Comparison of ENCODE assay signal across 8 mouse cellular contexts in the genomic region with DNA sequence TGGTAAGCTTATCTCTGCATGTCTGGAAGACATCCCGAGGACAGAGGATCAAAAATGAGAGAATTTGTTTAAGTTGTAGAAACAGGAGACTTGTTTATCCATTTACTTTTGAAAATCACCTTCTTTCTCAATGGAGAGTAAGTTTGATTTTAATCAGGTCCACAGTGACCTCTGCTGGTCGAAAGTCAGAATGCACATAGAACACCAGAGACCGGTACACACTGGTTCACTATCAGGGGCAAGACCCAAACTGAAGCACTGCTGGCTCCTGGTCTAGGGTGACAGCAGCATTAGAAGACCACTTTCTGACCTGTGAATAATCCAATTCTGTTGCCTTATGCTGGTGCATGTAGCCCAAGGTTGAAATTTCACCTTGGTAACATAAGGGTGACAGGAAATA. TPM values are rescaled to one million over a fixed set of nuclear protein-coding genes. Genes with fewer than 3 reads are reported as not detected.
DNase-seq lines count a peak whose midpoint lies in the region; ATAC-seq lines count a peak whose summit lies in the region.

No protein-coding gene starts in this region.

- H3K4me2 ChIP-seq in limb, embryonic 11.5 days (ENCODE audit: low read depth, severe bottlenecking), result no peak overlapping the region
- H3K4me2 ChIP-seq in neural tube, embryonic 11.5 days (ENCODE audit: low read depth), result no peak overlapping the region

- H3K9ac ChIP-seq in limb, embryonic 11.5 days (ENCODE audit: low read length), result no peak overlapping the region
- H3K9ac ChIP-seq in neural tube, embryonic 11.5 days (ENCODE audit: low read length), result no peak overlapping the region

- DNase-seq in B cell, adult 2 months, result peak; percentile 67 to 70
- peak; percentile 26 for DNase-seq in WW6 (ENCODE audit: low read depth, low spot score)
- peak; percentile 89 to 94 for DNase-seq in cerebellum, postnatal 10 days
- DNase-seq in frontal cortex, postnatal 36 days (ENCODE audit: low spot score in 2 of 2), result peak; percentile 73 to 83
- peak; percentile 39 to 77 for DNase-seq in kidney, adult 8-10 months
- DNase-seq in limb, embryonic 11.5 days (ENCODE audit: low spot score), result peak; percentile 92
- DNase-seq in neural tube, embryonic 11.5 days (ENCODE audit: low spot score), result peak; percentile 77
- DNase-seq in testis, postnatal 14 days (ENCODE audit: low spot score), result peak; percentile 40

- 5% methylated on average over 3 of the region's 3 CpGs for WGBS in limb, embryonic 11.5 days
- 2% methylated on average over 3 of the region's 3 CpGs for WGBS in neural tube, embryonic 11.5 days

- H3K36me3 ChIP-seq in limb, embryonic 11.5 days (ENCODE audit: control insufficient read depth, insufficient read depth, low read length), result no peaks in the 10 kb centered on the region
- H3K36me3 ChIP-seq in neural tube, embryonic 11.5 days (ENCODE audit: control insufficient read depth, insufficient read depth, low read length), result no peaks in the 10 kb centered on the region

- no peaks in the 10 kb centered on the region for H3K4me1 ChIP-seq in limb, embryonic 11.5 days (ENCODE audit: control insufficient read depth, insufficient read depth, low read length)
- H3K4me1 ChIP-seq in neural tube, embryonic 11.5 days (ENCODE audit: control insufficient read depth, insufficient read depth, low read length), result no peaks in the 10 kb centered on the region

- no peak for ATAC-seq in limb, embryonic 11.5 days (ENCODE audit: insufficient number of reproducible peaks, low FRiP score, low TSS enrichment, low read depth)
- 0 out of 2 replicates have a peak, but pooled peaks have one; percentile 50 for ATAC-seq in neural tube, embryonic 11.5 days (ENCODE audit: insufficient read depth, low FRiP score, low TSS enrichment)

- H3K27ac ChIP-seq in limb, embryonic 11.5 days (replicated peaks; ENCODE audit: low read depth, low read length), result no peak overlapping the region
- no peak overlapping the region for H3K27ac ChIP-seq in neural tube, embryonic 11.5 days (ENCODE audit: low read depth, low read length)

- no peaks in the 10 kb centered on the region for H3K9me3 ChIP-seq in limb, embryonic 11.5 days (ENCODE audit: control insufficient read depth, low read length)
- no peaks in the 10 kb centered on the region for H3K9me3 ChIP-seq in neural tube, embryonic 11.5 days (ENCODE audit: control insufficient read depth, low read length)

- no peak overlapping the region for H3K4me3 ChIP-seq in limb, embryonic 11.5 days (ENCODE audit: low read depth, low read length)
- H3K4me3 ChIP-seq in neural tube, embryonic 11.5 days (ENCODE audit: low read depth, low read length), result no peak overlapping the region

- H3K27me3 ChIP-seq in limb, embryonic 11.5 days (ENCODE audit: control insufficient read depth, insufficient read depth, low read length), result no peaks in the 10 kb centered on the region
- H3K27me3 ChIP-seq in neural tube, embryonic 11.5 days (ENCODE audit: control insufficient read depth, insufficient read depth, low read length), result no peaks in the 10 kb centered on the region

RNA-seq across cellular contexts. Expression of gene Dut, which starts 32.4 kb away (rescaled TPM):
- polyA plus RNA-seq in limb, embryonic 11.5 days (2014; fragmentation: Nextera tagmentation; extraction: Ambion mirVana), result 233 and 247 TPM in 2 replicates
- polyA plus RNA-seq in neural tube, embryonic 11.5 days (2014; fragmentation: Nextera tagmentation; extraction: Ambion mirVana), result 171 and 175 TPM in 2 replicates

Comparison
In these comparisons a context has a peak if more than half of its experiments do, and no peak if none do; other contexts are left out.
1. DNase-seq: peak in every context shown above with its lines; median percentile 92 in limb, embryonic 11.5 days; 92 in cerebellum, postnatal 10 days; 78 in frontal cortex, postnatal 36 days; 77 in neural tube, embryonic 11.5 days; 68 in B cell, adult 2 months; 58 in kidney, adult 8-10 months; 40 in testis, postnatal 14 days; 26 in WW6.